Mouse (Mus musculus): Measurements from ENCODE around the gene Cd200.
A peak's percentile ranks its signal among the peaks of the same experiment; 100 is the strongest.
"Not testable (repeated sequence)": the region's sequence is repeated elsewhere in the genome, so short reads cannot be mapped to it uniquely, and the experiment has no call there.

The Cd200 gene

DNA sequence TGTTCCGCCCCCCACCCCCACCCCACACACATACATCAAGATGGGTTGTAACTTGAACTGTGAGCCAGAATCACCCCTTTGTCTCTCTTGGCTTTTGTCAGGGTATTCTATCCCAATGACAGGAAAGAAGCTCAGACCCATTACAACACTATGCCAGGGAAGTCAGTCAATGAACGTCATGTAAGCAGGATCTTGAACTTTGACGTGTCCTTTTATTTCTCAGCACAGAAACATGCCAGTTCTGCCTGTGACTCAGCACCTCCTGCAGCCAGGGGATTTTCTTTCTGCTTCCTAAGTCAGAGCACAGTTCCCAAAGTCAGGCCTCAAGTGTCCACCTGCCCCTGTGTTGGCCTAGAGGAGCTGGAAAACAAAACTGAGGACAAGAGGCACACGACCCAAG, 31.5 kb downstream of the Cd200 start:
- no peak for DNase-seq

DNA sequence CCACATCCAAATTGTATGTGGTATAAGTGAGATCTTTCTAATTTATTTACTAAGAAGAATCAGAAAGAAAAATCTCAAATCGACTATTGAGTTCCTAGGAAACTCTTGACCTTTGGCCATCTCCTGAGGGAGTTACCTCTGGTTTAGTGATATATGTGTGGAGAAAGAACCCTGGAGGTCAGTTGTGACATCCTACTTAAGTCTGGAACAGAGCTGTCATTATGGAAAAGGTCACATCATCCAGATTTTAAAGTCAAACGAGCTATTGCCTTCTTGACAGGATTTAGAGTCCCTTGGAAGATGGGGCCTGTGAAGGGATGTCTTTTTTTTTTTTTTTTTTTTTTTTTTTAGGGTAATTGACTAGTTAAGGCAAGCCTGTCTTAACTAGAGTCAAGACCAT, 32.0 kb downstream of the Cd200 start:
- no peak for DNase-seq

DNA sequence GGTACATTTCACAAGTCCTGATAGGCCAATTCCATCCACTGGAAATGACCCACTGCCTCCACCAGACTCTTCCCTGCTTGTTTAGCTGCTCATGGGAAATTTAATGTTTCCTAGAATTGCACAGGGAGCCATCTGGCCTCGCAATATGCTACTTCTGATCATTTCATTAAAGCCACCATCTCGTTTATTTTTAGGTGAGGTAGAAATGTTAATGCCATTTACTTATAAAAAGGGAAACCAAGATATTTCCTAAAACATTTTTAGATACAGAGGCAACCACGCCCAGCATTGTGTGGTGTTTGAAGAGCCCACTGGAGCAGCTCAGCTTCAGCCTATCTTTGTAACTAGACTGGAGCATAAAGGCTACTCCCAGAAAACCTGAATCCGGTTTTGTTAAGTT, 32.6 kb downstream of the Cd200 start:
- DNase-seq, result no peak

DNA sequence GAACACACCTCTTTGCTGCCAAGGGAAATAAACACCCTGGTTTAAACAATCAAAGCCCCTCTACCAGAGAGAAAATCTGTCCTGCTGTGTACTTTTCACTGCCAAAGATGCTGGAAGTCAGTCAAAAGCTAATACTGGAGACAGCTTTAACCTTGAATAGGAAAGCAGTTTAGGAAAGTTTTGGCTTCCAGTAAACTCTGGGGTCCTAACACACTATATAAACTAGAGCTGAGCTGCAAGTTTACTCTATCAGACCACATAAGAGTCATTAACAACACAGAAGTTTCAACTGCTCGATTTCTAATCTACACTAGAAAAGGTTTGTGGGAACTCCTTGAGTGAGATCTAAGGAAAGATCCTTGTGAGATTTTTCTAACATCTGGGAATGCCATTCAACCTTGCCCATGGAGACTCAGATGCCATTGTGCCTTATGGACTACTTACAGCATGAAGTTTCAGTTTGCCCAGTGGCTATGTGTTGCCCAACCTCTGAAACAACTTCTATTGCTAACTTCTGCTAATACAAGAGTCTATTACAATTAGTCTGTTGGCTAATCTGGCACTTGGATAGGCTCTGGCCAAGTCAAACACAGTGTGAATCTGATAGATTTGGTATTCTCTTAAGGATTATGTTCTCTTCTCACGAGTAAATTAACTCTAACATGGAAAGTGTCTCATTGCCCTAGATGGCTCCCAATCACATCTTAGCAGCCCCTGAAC, 33.2 kb downstream of the Cd200 start:
- no peak for DNase-seq

DNA sequence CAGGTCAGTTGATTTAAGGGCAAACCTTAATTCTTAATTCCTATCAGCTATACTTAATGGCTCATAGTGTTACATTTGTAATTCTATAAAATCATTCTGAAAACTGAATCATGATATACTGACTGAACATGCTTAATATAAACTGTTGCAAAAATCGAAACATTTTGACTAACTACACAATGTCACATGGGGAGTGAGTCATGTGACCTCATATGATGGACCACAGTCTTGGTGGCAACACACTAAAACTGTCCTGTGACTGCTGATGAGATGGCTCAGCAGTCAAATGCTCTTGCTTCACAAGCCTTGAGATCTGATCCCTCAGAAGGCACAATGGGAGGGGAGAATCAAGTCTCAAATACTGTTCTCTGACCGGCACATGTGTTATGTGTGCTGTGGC, 34.8 kb downstream of the Cd200 start:
- no peak for DNase-seq

DNA sequence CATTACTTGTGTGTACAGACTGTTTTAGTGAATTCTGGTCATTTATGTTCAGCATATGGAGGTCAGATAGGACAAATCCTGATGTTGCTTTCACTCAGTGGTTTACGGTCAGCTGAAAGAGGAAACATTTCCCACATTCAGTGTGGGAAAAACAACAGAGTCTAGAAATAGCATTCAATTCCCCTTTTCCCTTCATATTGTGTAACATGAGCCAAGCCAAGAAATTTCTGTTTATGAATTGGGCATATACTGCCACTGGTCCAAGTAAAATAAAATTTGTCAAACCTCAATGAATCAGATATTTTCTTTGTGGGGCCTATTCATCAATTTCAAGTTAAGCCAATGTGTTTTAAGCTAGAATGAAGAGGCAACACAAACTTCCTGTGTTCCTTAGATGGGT, 37.8 kb downstream of the Cd200 start:
- no peak for DNase-seq

DNA sequence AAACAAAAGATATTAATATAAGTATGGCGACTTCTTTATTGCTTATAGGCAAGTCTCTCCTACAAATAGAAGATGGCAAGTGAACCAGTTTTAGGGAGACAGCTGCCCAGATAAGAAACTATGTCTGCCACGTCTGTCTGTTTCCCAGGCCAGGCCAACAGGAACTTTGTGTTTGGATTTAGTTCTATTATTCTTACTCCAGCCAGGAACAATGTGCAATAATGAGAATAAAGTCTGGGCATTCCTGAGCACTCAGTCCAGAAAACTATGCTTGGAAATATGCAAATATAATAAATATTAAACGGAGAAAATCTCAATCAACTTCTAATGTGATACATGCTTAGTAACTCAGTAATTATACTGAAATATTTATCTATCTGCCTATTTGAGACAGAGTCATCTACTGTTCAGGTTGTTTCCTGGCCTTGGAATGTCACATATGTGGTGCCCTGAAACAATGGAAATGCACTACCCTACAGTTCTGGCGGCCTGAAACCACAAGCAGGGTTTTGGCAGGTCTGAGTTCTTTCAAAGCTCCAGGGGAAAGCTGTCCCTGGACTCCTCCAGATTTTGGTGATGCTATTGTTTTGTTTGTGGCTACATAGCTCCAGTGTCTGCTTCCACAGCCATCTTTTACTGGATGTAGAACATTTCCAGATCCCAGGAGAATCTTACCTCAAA, 39.4 kb downstream of the Cd200 start:
- no peak for DNase-seq

DNA sequence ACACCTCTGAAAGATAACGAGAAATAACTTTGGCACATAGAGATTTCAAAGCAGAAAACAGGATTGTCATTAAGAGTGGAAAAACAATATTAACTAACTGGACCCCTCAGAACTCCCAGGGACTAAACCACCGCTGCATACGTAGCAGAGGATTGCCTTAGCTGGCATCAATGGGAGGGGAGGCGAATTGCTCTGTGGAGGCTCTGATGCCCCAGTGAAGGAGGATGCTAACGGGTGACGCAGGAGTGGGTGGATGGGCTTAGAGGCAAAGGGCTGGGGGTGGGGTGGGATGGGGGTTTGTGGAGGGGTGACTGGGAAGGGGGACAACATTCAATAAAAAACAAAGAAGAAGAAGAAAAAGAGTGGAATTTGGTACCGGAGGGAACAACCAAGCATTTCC, 42.7 kb downstream of the Cd200 start:
- no peak for DNase-seq

DNA sequence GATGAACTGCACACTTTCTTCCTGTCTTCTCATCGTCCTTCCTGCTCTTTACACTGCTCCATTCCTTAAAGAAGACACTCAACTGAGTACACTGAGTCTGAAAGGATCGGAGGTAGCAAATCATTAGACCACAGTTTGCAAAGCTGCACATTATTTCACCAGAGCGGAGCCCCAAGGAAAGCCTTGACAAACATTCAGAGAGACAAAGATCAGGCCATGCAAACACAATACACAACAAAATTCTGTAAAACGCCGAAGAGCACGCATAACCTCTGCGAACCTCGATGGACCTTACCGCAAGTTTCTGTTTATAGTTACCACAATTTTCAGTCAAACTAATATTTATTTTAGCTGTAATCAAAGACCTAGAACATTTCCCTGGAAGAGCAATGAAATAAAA, 43.5 kb downstream of the Cd200 start:
- DNase-seq, result no peak

DNA sequence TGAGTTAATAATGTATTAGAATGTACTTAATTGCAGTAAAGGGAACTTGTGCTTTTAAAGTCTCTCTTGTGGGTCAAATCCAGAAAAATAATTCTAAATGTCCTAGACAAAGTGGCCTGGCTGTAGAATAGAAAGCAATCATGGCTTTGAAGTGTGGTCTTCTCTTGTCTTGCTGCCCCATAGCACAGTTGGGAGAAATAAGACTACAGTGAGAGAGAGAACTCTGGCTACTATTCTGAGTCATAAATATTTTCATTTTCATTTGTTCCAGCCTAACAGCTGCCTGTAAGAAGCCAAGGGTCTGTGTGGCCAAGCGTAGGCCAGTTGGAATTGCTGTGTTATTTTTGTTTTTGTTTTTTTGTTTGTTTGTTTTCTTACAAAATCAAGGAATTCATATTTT, 44.2 kb downstream of the Cd200 start:
- no peak for DNase-seq

DNA sequence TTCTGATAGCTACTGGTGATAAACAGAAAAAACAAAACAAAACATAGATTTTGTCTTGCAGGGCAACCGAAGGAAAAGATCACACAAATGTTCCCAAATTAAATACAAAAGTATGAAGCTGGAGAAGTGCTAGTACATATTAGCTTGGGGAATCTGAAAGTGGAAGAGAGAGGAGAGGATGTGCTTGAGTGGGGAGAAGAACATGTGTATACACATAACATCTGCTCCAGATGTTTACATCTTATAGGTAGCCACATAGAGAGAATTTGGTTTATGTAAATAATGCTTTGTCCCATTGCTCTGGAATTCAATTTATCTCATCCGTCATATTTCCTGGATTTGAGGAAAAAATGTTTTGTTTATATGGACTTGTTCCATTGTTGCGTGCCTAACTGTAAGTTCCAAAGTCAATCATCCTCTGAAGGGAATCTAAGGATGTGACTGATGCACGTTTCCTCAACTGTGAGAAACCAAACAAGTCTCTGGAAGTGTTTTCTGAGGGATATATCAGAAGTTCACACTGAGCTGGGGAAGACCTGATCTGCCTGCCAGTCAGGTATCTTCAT, 45.3 kb downstream of the Cd200 start:
- no peak for DNase-seq

DNA sequence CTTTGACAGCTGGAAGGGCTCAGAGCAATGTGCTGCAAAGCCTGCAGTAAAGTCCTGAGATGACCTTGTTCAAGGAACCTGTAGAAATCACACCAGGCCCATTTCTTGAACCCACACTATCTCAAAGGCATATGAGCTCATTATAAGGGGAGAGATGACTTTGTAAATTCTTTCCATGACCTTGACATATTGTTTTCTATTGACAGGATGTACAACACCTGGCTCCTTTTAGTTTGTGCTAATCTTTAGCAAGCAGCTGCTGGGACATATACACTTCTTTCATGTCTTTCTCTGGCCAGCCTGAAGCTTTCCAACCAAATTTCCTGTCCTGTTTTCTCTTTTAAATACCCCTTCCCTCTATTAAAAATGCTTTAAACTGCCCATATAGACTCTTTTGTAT, 47.4 kb downstream of the Cd200 start:
- DNase-seq, result no peak

DNA sequence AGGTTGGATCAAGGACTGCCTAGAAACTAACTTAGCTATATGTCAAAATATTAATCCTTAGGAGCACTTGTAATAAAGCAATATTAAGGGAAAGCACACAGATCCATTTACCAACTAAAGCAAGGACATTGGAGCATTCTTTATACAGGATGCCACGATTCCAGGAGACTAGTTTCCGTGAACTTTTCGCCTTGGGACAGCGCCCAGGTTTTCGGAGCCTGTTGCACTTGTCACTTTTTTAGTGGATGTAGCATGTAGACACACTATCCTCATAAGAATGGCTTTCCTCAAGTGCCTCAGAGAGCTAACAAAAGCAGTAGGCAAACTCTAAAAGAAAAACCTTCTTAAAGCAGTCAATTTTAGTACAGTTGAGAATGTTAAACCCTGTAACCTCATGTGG, 50.4 kb downstream of the Cd200 start:
- peak; percentile 31 for DNase-seq

DNA sequence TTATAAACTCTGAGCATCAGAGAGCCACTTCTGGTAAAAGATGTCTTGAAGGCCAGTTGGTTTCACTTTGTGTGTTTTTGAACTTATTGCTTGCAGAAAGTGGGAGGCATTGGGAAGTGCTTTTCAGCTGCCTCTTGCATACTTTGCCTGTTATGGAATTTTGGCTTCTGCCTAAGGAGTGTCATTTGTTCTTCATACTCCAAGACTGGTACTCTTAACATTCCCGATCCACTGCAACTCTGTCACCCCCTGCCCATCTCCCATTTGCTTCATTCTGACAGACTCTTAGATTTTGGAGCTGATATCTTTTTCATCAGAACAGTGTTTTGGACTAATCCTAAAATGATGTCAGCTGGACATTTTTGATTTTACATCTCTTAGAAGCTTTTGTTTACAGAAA, 51.7 kb downstream of the Cd200 start:
- DNase-seq, result no peak

DNA sequence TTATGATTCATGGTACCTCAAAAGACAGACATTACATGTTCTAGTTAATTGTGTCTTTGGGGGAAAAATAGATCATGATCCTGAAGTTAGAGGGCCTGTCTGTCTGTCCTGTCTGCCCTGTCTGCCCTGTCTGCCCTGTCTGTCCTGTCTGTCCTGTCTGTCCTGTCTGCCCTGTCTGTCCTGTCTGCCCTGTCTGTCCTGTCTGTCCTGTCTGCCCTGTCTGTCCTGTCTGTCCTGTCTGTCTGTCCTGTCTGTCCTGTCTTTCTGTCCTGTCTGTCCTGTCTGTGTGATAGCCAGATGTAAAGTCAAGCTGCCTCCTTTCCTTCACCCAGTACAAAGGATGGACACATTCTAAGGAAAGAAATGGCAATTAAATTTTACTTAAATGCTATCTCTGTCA, 56.0 kb downstream of the Cd200 start:
- DNase-seq, result no peak

DNA sequence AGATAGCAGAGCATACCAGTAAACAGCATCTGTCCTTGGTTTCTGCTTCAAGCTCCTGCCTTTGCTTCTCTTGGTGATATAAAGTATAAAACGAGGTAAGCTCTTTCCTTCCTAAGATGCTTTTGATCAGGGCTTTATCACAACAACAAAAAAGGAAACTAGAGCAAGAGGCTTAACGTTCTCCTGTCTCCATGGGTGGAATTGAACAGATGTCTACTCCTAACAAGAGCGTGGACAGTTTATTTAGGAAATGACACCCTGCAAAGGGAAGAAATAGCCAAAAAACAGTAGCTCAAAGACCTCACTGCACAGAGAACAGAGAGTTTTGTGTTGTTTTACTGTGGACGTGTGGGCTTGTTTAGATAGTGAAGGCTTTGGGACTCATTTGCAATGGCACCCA, 58.1 kb downstream of the Cd200 start:
- DNase-seq, result no peak

DNA sequence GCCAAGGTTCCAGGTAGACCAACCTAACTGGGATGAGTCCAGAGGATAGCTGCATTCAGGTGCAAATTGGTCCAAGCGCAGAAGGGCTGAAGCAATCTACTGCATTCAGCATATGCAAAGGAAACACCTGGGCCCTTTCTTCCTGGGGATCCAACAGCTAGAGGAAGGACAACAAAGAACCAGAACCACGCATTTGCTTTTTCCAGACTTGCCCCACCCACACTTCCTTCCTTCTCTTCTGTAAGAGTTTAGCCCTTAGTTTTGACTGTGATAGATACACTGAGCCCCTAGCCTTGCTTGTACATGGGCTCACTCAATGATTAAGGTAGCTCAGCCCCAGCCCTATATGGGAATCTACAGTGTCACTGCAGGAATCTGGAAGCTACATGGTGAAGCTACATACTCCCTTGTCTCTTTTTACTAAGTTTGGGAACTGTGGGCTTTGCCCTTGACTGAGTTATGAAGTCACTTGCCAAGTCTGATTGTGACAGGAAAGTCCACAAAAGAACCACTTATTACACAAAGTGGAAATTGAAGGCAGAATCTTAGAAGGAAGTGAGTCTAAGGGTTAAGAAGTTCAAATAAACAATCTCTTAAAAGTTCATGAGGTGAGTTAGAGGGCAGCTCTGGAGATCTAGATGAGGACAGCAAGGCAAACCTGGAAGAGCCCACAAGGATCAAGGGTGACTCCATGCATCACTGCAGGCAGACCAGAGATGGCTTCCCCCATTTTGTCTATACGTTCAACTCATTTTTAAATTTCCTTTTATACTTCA, 59.1 kb downstream of the Cd200 start:
- peak; percentile 37 for DNase-seq

DNA sequence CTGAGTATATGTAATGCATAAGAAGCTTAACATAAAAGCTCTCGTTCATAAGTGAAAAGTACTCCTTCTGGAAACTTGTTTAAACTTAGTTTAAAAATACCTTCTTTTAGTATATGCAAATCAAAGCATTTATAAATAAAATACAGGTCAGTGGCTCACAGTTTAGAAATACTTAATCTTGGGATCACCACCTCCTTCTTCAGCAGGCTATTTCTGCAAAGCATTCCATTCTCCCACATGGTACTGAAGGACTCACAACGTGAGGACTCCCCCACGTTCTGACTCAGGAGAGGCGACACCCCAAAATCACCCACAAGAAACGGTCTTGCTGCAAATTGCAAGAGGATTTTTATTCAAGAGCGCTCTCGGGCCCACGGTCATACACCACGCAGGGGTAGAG, 60.6 kb downstream of the Cd200 start:
- DNase-seq, result not testable (repeated sequence)

DNA sequence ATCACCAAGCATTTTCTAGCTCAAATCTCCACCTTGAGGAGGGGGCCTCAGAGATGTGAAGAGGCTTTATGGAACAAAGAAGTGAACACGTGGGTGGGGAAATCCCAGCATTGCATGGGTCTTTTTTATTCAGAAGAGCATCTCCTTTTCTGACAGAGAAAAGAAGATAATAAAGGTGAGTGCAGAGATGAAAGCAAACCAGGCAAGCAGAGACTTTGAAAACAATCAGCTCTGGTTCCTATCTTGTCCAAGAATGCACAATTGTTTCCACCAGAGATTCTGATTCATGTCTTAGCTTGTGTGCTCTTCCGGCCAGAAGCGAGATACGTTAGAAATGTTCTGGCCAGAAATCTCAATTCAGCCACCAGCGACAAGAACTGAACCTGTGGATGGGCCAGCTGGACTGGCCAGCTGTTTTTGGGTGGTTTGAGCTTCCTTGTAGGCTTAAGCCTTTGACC, 61.9 kb downstream of the Cd200 start:
- DNase-seq, result no peak

DNA sequence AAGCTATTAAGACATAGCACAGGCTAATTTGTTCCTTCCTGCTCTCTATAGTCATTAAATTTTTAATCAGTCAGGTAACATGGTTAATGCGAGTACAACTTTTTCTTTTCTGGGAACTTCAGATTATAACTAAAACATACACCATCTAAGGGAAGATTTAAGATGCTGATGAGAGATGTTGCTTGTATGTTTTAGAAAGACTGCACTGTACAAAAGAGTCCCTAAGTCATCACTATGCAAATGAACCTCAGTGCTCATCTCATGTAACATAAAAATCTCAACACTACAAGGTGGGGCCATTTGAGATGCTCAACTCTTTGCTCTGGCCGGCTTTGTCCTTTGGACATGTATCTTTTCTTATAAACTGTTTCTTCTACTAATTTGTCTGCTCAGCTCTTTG, 62.5 kb downstream of the Cd200 start:
- DNase-seq, result no peak

DNA sequence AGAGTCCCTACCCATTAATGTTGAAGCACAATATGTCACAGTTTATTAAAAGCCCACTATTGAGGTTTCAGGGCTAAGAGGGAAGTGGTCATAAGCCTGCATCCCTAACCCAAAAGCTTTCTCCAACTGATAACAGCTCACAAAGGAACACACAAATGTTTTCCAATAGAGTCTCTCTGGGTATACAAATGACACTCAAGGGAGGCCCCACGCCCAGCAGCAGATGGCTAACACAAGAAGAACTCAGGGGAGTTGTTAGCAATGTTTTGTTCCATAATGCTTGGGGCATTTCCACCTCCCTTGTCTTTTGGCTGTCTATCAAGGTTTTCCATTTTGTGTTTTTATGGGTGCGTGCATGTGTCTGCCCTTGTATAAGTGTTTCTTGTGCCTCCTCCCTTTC, 64.0 kb downstream of the Cd200 start:
- no peak for DNase-seq

DNA sequence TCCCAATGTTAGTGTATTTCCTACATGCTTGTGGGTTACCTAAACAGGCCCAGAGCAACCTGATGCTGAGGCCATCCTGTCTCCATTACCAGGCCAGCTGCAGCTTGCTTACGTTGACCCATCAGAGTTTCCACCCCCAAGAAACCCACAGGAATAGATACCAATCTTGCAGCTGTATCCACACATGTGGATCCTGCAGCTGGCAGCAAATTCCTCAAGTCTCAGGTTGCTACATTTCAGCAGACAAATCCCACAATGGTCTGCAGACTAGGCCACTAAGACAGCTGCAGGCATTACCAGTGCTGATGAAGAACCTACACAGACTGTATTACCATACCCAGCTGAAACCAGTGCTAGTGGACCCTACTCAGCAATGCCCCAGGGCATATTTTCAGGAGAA, 72.4 kb downstream of the Cd200 start:
- DNase-seq, result no peak

DNA sequence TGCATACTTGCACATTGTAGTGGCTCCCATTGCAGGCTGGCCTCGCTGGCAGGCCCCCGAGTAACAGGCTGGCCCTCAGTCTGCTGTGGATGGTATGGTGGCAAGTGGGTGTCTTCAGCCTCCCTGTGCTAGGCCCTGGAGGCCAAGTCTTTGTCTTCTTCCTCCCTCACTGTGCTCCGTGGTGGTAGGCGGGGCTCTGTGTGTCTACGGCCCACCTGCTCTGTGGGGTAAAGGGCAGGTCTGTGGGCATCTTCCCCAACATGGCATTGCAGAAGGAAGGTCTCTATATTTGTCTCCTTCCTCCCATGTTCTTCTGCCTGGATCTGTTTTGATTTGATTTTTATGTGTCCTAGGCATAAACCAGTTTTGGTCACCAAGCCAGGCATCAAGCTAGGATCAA, 74.0 kb downstream of the Cd200 start:
- no peak for DNase-seq

DNA sequence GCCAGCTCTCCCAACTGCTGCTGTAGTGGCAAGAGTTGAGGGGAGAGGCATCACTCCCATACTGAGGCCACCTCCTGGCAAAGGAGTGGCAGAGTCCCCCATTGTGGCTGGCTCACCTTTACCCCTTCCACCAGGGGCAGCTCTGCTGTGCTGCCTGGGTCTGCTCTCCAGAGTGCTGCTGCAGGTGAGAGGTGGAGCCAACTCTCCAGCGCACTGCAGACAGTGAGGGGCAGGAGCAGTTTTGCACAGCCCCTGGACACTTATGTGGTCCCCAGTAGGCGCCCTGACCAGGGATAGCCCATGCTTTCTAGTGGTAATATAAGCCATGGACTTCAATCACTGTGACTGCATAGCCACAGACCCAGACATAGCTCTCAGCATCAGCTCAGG, 74.5 kb downstream of the Cd200 start:
- DNase-seq, result no peak
